Mouse (Mus musculus) midbrain, embryonic 14.5 days (tissue): ENCODE measurements around the gene Camk2g. TPM values are rescaled to one million over a fixed set of nuclear protein-coding genes. Genes with fewer than 3 reads are reported as not detected.

ENCODE experiments used
- ATAC-seq: fragments of 200-750 bp; cut with Nextera tagmentation; 2 replicates; pipeline ENCODE4 v1.8.0; 2017; ENCODE audit warnings: moderate number of reproducible peaks, moderate library complexity; ENCODE audit not compliant: low FRiP score, low TSS enrichment
- DNase-seq: peaks from one replicate; pipeline ENCODE4 v3.0.0-alpha.2; 2015
- H3K27ac ChIP-seq: fragments of 300-500 bp; sonication (generic); replicated peaks from 2 replicates; pipeline ENCODE4 v1.5.1; 2014; ENCODE audit warnings: mild to moderate bottlenecking, low read depth, low read length, moderate library complexity
- H3K27me3 ChIP-seq: fragments of 300-500 bp; sonication (generic); 2 replicates; pipeline ENCODE4 v1.6.1; 2014; ENCODE audit warnings: low read length, control low read depth, mixed read lengths; ENCODE audit not compliant: control insufficient read depth, insufficient read depth
- H3K36me3 ChIP-seq: fragments of 300-500 bp; sonication (generic); 2 replicates; pipeline ENCODE4 v1.6.1; 2014; ENCODE audit warnings: low read length, control low read depth; ENCODE audit not compliant: control insufficient read depth, insufficient read depth
- H3K4me1 ChIP-seq: fragments of 300-500 bp; sonication (generic); 2 replicates; pipeline ENCODE4 v1.6.1; 2014; ENCODE audit warnings: mild to moderate bottlenecking, antibody characterized with exemption, low read length, control low read depth; ENCODE audit not compliant: control insufficient read depth, insufficient read depth
- H3K4me2 ChIP-seq: fragments of 300-500 bp; sonication (generic); 2 replicates; pipeline ENCODE4 v1.6.1; 2014; ENCODE audit warnings: mild to moderate bottlenecking, low read length, moderate library complexity
- H3K4me3 ChIP-seq: fragments of 300-500 bp; sonication (generic); replicated peaks from 2 replicates; pipeline ENCODE4 v1.5.1; 2014; ENCODE audit warnings: low read depth, low read length
- H3K9ac ChIP-seq: fragments of 300-500 bp; sonication (generic); replicated peaks from 2 replicates; pipeline ENCODE4 v1.6.1; 2014; ENCODE audit warnings: mild to moderate bottlenecking, low read length, moderate library complexity
- H3K9me3 ChIP-seq: fragments of 300-500 bp; sonication (generic); 2 replicates; pipeline ENCODE4 v1.6.1; 2016; ENCODE audit warnings: low read length, control low read depth, mixed read lengths; ENCODE audit not compliant: control insufficient read depth
- WGBS: fragments of 180-500 bp; shearing (Covaris S2); extraction: QIAGEN DNeasy Blood & Tissue Kit; methylation state at CpG from one replicate; pipeline ENCODE4 v1.1.7; 2014; 5-methylcytosine and 5-hydroxymethylcytosine counted together
- polyA plus RNA-seq: library from polyadenylated mRNA; unstranded; fragments of >200 nt; fragmentation: Nextera tagmentation; extraction: Ambion mirVana; gene quantifications from 2 replicates; pipeline ENCODE4 v1.2.1, GENCODE M21; 2014

Gene Camk2g
- polyA plus RNA-seq, 1 experiment from 2014 or later = 122 TPM

GRCm38 (mm10) chr14:20831915-20832314 lies 38.0 kb upstream of the Camk2g start:
- no peaks in the 10 kb centered on the region for H3K9me3 ChIP-seq
- WGBS = 76% methylated on average over 1 of the region's 1 CpGs
- ATAC-seq = no peak

GRCm38 (mm10) chr14:20831141-20831910 lies 37.4 kb upstream of the Camk2g start:
- Histone ChIP-seq H3K27me3 (no peaks in the 10 kb centered on the region), H3K36me3 (no peaks in the 10 kb centered on the region), H3K4me1 (0 out of 2 replicates have a peak, but pooled peaks cover 3% of the 10 kb centered on the region), H3K9ac (no peak overlapping the region), H3K4me3 (no peak overlapping the region), H3K4me2 (no peak overlapping the region), H3K9me3 (no peaks in the 10 kb centered on the region), H3K27ac (no peak overlapping the region)
- DNase-seq = no peak
- no peak for ATAC-seq
- 90% methylated on average over 9 of the region's 9 CpGs for WGBS

More at GRCm38 (mm10) chr14:20831915-20832314, 38.0 kb upstream of the Camk2g start:
- H3K27me3 ChIP-seq = no peaks in the 10 kb centered on the region
- H3K36me3 ChIP-seq = no peaks in the 10 kb centered on the region
- H3K9ac ChIP-seq = no peak overlapping the region
- 0 out of 2 replicates have a peak, but pooled peaks cover 3% of the 10 kb centered on the region for H3K4me1 ChIP-seq
- no peak overlapping the region for H3K4me2 ChIP-seq
- no peak overlapping the region for H3K4me3 ChIP-seq
- no peak for DNase-seq
- H3K27ac ChIP-seq = no peak overlapping the region

- Histone ChIP-seq H3K4me3 (no peak overlapping the region), H3K27ac (no peak overlapping the region), H3K9me3 (no peaks in the 10 kb centered on the region), H3K4me1 (no peaks in the 10 kb centered on the region), H3K36me3 (no peaks in the 10 kb centered on the region), H3K9ac (no peak overlapping the region), H3K27me3 (no peaks in the 10 kb centered on the region), H3K4me2 (no peak overlapping the region)
- ATAC-seq (no peak), DNase-seq (no peak)
- WGBS = 88% methylated on average over 12 of the region's 12 CpGs
These were observed 35.9 kb upstream of the Camk2g start for GRCm38 (mm10) chr14:20829523-20830366.

- no peaks in the 10 kb centered on the region for H3K27me3 ChIP-seq
- WGBS = 91% methylated on average over 3 of the region's 3 CpGs
- DNase-seq (no peak), ATAC-seq (no peak)
- no peak overlapping the region for H3K9ac ChIP-seq
- H3K4me3 ChIP-seq = no peak overlapping the region
- no peak overlapping the region for H3K27ac ChIP-seq
- H3K4me2 ChIP-seq = no peak overlapping the region
- H3K4me1 ChIP-seq = no peaks in the 10 kb centered on the region
- H3K9me3 ChIP-seq = no peaks in the 10 kb centered on the region
- H3K36me3 ChIP-seq = no peaks in the 10 kb centered on the region
These were observed 34.6 kb upstream of the Camk2g start for GRCm38 (mm10) chr14:20828524-20828923.

- ATAC-seq (no peak), DNase-seq (no peak)
- Histone ChIP-seq H3K27ac (no peak overlapping the region), H3K36me3 (no peaks in the 10 kb centered on the region), H3K9ac (no peak overlapping the region), H3K4me3 (no peak overlapping the region), H3K9me3 (no peaks in the 10 kb centered on the region), H3K27me3 (no peaks in the 10 kb centered on the region), H3K4me2 (no peak overlapping the region), H3K4me1 (no peaks in the 10 kb centered on the region)
- 90% methylated on average over 5 of the region's 5 CpGs for WGBS
These were observed 33.6 kb upstream of the Camk2g start for GRCm38 (mm10) chr14:20827491-20827890.

GRCm38 (mm10) chr14:20827061-20827460 lies 33.2 kb upstream of the Camk2g start:
- no peak overlapping the region for H3K4me2 ChIP-seq
- H3K27me3 ChIP-seq = no peaks in the 10 kb centered on the region
- H3K9me3 ChIP-seq = no peaks in the 10 kb centered on the region
- no peaks in the 10 kb centered on the region for H3K4me1 ChIP-seq
- DNase-seq (no peak), ATAC-seq (no peak)
- no peaks in the 10 kb centered on the region for H3K36me3 ChIP-seq
- no peak overlapping the region for H3K9ac ChIP-seq
- H3K4me3 ChIP-seq = no peak overlapping the region
- WGBS = 90% methylated on average over 8 of the region's 8 CpGs
- H3K27ac ChIP-seq = no peak overlapping the region

GRCm38 (mm10) chr14:20825516-20825915 lies 31.6 kb upstream of the Camk2g start:
- no peaks in the 10 kb centered on the region for H3K27me3 ChIP-seq
- H3K9ac ChIP-seq = no peak overlapping the region
- no peaks in the 10 kb centered on the region for H3K4me1 ChIP-seq
- H3K27ac ChIP-seq = no peak overlapping the region
- H3K36me3 ChIP-seq = no peaks in the 10 kb centered on the region
- 92% methylated on average over 2 of the region's 2 CpGs for WGBS
- DNase-seq = no peak
- no peak for ATAC-seq
- H3K4me2 ChIP-seq = no peak overlapping the region
- no peak overlapping the region for H3K4me3 ChIP-seq
- H3K9me3 ChIP-seq = no peaks in the 10 kb centered on the region

- Histone ChIP-seq H3K9me3 (no peaks in the 10 kb centered on the region), H3K9ac (no peak overlapping the region)
- 86% methylated on average over 1 of the region's 1 CpGs for WGBS
These were observed 30.6 kb upstream of the Camk2g start for GRCm38 (mm10) chr14:20824517-20824916.

More at GRCm38 (mm10) chr14:20824517-20824916, 30.6 kb upstream of the Camk2g start:
- no peak overlapping the region for H3K27ac ChIP-seq
- no peaks in the 10 kb centered on the region for H3K4me1 ChIP-seq
- DNase-seq (no peak), ATAC-seq (no peak)
- no peaks in the 10 kb centered on the region for H3K36me3 ChIP-seq
- H3K27me3 ChIP-seq = no peaks in the 10 kb centered on the region
- no peak overlapping the region for H3K4me3 ChIP-seq
- H3K4me2 ChIP-seq = no peak overlapping the region
